8 mouse cellular contexts compared by ENCODE assay signal in the genomic region with DNA sequence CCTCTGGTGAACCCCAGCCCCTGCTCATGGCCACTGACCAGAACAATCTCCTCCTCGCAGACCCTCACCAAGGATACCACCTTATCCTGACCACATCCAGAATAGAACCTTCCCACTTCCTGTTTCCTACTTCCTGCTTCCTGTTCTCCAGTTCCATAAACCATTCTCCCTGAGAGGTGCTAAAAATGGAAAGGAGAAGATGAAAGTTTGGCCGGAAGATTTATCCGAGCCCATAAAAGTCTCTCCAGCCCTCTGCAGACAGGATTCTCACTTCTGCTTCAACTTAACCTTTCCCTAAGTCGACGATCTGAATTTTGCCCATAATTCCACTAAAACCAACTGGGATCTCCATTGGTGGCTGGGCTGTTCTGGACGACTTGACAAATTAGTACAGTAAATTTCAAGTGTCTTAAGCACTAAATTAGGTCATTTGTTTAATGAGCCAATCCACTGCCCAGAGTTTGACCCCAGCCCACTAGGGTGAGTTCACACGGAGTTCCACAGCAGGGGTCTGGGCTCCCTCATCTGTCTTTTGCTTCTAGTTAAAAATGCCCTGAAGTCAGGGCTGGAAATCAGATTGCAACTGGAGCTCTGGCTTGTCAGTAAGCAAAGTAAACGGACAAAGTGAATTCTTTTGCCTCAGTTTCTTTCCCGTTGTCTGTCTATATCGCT.
DNase-seq lines count a peak whose midpoint lies in the region; ATAC-seq and TF ChIP-seq lines count a peak whose summit lies in the region.
"Had no signal": no experiment of that assay in that cellular context is flagged by ENCODE, and none has a peak within 500 bp of the region (broad histone marks: within the 10 kb centered on the region; RNA-seq: fewer than 3 reads in every experiment).

No protein-coding gene starts in this region.

- no peaks in the 10 kb centered on the region for H3K36me3 ChIP-seq in testis, adult 2 months (ENCODE audit: control insufficient read depth, insufficient read depth, low read length)
- H3K36me3 ChIP-seq in hindbrain, embryonic 11.5 days (ENCODE audit: control insufficient read depth, insufficient read depth, low read length) = no peaks in the 10 kb centered on the region
- H3K36me3 ChIP-seq in liver, embryonic 14.5 days (replicated peaks; ENCODE audit: control insufficient read depth, insufficient read depth, low read depth) = no peaks in the 10 kb centered on the region

- H3K4me2 ChIP-seq in hindbrain, embryonic 11.5 days (replicated peaks; ENCODE audit: low read depth, low read length) = peak overlapping the region; percentile 4
- H3K4me2 ChIP-seq in liver, embryonic 14.5 days (ENCODE audit: low read depth) = peak overlapping the region; percentile 18; the same call in 1 of the 2 replicates

- H3K9ac ChIP-seq in hindbrain, embryonic 11.5 days (ENCODE audit: low read depth, low read length) = peak overlapping the region; percentile 34; the same call in 1 of the 2 replicates
- H3K9ac ChIP-seq in liver, embryonic 14.5 days (replicated peaks) = no peak overlapping the region

- no peaks in the 10 kb centered on the region for H3K9me3 ChIP-seq in hindbrain, embryonic 11.5 days (ENCODE audit: control insufficient read depth, low read length)
- no peaks in the 10 kb centered on the region for H3K9me3 ChIP-seq in liver, embryonic 14.5 days (ENCODE audit: control insufficient read depth, low read length)

- no peak for TF ChIP-seq EP300 in liver, embryonic 14.5 days (IDR thresholded peaks at IDR 0.05; ENCODE audit: low read depth)

- TF ChIP-seq CTCF in testis, adult 2 months (IDR thresholded peaks at IDR 0.05; ENCODE audit: control insufficient read depth, insufficient read depth, insufficient replicate concordance, low read depth, low read length) = no peak
- TF ChIP-seq CTCF in liver, embryonic 14.5 days (IDR thresholded peaks at IDR 0.05; ENCODE audit: low read depth) = no peak

- no peak for TF ChIP-seq POLR2A in testis, adult 2 months (IDR thresholded peaks at IDR 0.05; ENCODE audit: control insufficient read depth, low read depth, low read length)

- peak overlapping the region; percentile 88 for H3K4me3 ChIP-seq in testis, adult 2 months (ENCODE audit: control insufficient read depth, low read depth, low read length)
- H3K4me3 ChIP-seq in hindbrain, embryonic 11.5 days (ENCODE audit: low read depth, low read length) = no peak overlapping the region
- H3K4me3 ChIP-seq in liver, embryonic 14.5 days (ENCODE audit: insufficient read depth in 1 of 2, low read depth in 2 of 2, low read length in 2 of 2) = peak overlapping the region in 1 of 2 experiments; percentile 10; a peak in 1 of 4 replicates

- H3K4me1 ChIP-seq in testis, adult 2 months (ENCODE audit: control insufficient read depth, insufficient read depth, low read length) = peaks cover 18% of the 10 kb centered on the region
- H3K4me1 ChIP-seq in hindbrain, embryonic 11.5 days (replicated peaks; ENCODE audit: control insufficient read depth, insufficient read depth, low read length) = peaks cover 9% of the 10 kb centered on the region
- H3K4me1 ChIP-seq in liver, embryonic 14.5 days (replicated peaks; ENCODE audit: control insufficient read depth in 2 of 2, insufficient read depth in 2 of 2, low read length in 1 of 2) = peaks cover 0 to 8% of the 10 kb centered on the region in 2 experiments; a peak in 2 of 4 replicates

- no peaks in the 10 kb centered on the region for H3K27me3 ChIP-seq in testis, adult 2 months (ENCODE audit: control insufficient read depth, insufficient read depth, low read length)
- H3K27me3 ChIP-seq in hindbrain, embryonic 11.5 days (ENCODE audit: control insufficient read depth, insufficient read depth, low read length) = no peaks in the 10 kb centered on the region
- H3K27me3 ChIP-seq in liver, embryonic 14.5 days (ENCODE audit: control insufficient read depth, insufficient read depth, low read length) = no peaks in the 10 kb centered on the region; the same call in 1 of the 2 replicates

- 60% methylated on average over 10 of the region's 10 CpGs for WGBS in hindbrain, embryonic 11.5 days
- WGBS in liver, embryonic 14.5 days (ENCODE audit: insufficient replicate concordance) = 25% methylated on average over 10 of the region's 10 CpGs

- ATAC-seq in hindbrain, embryonic 11.5 days (ENCODE audit: low FRiP score) = no peak
- ATAC-seq in liver, embryonic 14.5 days (ENCODE audit: insufficient read depth) = no peak
- ATAC-seq in monocyte, adult 5-6 weeks (replicated peaks; ENCODE audit: insufficient number of reproducible peaks, low FRiP score, low TSS enrichment, poor library complexity, severe bottlenecking) = no peak

- DNase-seq in testis, postnatal 14 days (ENCODE audit: low spot score) = no peak
- no peak for DNase-seq in hindbrain, embryonic 11.5 days (ENCODE audit: low spot score)
- no peak for DNase-seq in liver, embryonic 14.5 days (ENCODE audit: low read depth in 3 of 3, low spot score in 3 of 3)
- DNase-seq in frontal cortex, postnatal 36 days (ENCODE audit: low spot score in 2 of 2) = no peak
- DNase-seq in gastrocnemius, adult 8-10 months (ENCODE audit: low spot score in 2 of 2) = no peak
- DNase-seq: lung, postnatal 10 days had no signal

- H3K27ac ChIP-seq in testis, adult 2 months (ENCODE audit: control insufficient read depth, insufficient read depth, low read depth, low read length) = no peak overlapping the region
- H3K27ac ChIP-seq in hindbrain, embryonic 11.5 days (ENCODE audit: low read depth, low read length) = peak overlapping the region; percentile 65
- H3K27ac ChIP-seq in liver, embryonic 14.5 days = no peak overlapping the region
